Mouse (Mus musculus) urinary bladder, adult 18-20 months (tissue): ENCODE data around the gene Tgfbr2.
A peak's percentile ranks its signal among the peaks of the same experiment; 100 is the strongest.

Source experiments
- DNase-seq, 2 experiments: peaks; one replicate each; pipeline ENCODE4 v3.0.0; 2022; ENCODE audit warnings: low spot score in 2 of 2, mixed read lengths in 2 of 2

Tgfbr2 gene

GRCm38 (mm10) chr9:116160067-116160466, 15.1 kb downstream of the Tgfbr2 start:
- no peak for DNase-seq

GRCm38 (mm10) chr9:116156501-116156900, 18.7 kb downstream of the Tgfbr2 start:
- DNase-seq: no peak

- DNase-seq: peak in 1 of 2 experiments; percentile 40
These were observed 22.3 kb downstream of the Tgfbr2 start for GRCm38 (mm10) chr9:116152878-116153277.

GRCm38 (mm10) chr9:116150725-116151396, 24.3 kb downstream of the Tgfbr2 start:
- DNase-seq: no peak

GRCm38 (mm10) chr9:116148809-116149208, 26.4 kb downstream of the Tgfbr2 start:
- no peak for DNase-seq

- DNase-seq: no peak
These were observed 28.9 kb downstream of the Tgfbr2 start for GRCm38 (mm10) chr9:116146235-116146634.

- DNase-seq: no peak
These were observed 29.9 kb downstream of the Tgfbr2 start for GRCm38 (mm10) chr9:116145231-116145641.

- DNase-seq: no peak
These were observed 34.7 kb downstream of the Tgfbr2 start for GRCm38 (mm10) chr9:116140422-116140821.

- DNase-seq: no peak
These were observed 35.6 kb downstream of the Tgfbr2 start for GRCm38 (mm10) chr9:116139549-116139948.

GRCm38 (mm10) chr9:116138595-116139134, 36.5 kb downstream of the Tgfbr2 start:
- no peak for DNase-seq

GRCm38 (mm10) chr9:116137645-116138044, 37.5 kb downstream of the Tgfbr2 start:
- no peak for DNase-seq

GRCm38 (mm10) chr9:116136811-116137210, 38.3 kb downstream of the Tgfbr2 start:
- DNase-seq: no peak

GRCm38 (mm10) chr9:116136146-116136545, 39.0 kb downstream of the Tgfbr2 start:
- no peak for DNase-seq

GRCm38 (mm10) chr9:116134488-116134887, 40.7 kb downstream of the Tgfbr2 start:
- DNase-seq: no peak

- DNase-seq: no peak
These were observed 41.7 kb downstream of the Tgfbr2 start for GRCm38 (mm10) chr9:116133312-116133980.

GRCm38 (mm10) chr9:116128886-116129285, 46.3 kb downstream of the Tgfbr2 start:
- DNase-seq: no peak

GRCm38 (mm10) chr9:116128311-116128710, 46.8 kb downstream of the Tgfbr2 start:
- DNase-seq: no peak

GRCm38 (mm10) chr9:116126494-116126893, 48.7 kb downstream of the Tgfbr2 start:
- no peak for DNase-seq

GRCm38 (mm10) chr9:116122969-116123589, 52.1 kb downstream of the Tgfbr2 start:
- DNase-seq: no peak

- no peak for DNase-seq
These were observed 52.6 kb downstream of the Tgfbr2 start for GRCm38 (mm10) chr9:116122544-116122943.

GRCm38 (mm10) chr9:116121472-116121871, 53.7 kb downstream of the Tgfbr2 start:
- DNase-seq: no peak

- DNase-seq: no peak
These were observed 55.2 kb downstream of the Tgfbr2 start for GRCm38 (mm10) chr9:116119990-116120389.
